Mouse (Mus musculus) cerebellum, adult 11 months (tissue): ENCODE measurements at regions not wholly inside any gene's neighbourhood (a gene's known extent, or its start where the extent isn't known, plus 50 kb on each side); places are given as distances from the start of the nearest gene placed in this dataset.

Experiments used
- DNase-seq: peaks from one replicate; pipeline ENCODE4 v3.0.0; 2022

- peak; percentile 44 for DNase-seq
Measured at GRCm38 (mm10) chr9:86961663-86962062, 53.7 kb upstream of the Ripply2 start.

DNA sequence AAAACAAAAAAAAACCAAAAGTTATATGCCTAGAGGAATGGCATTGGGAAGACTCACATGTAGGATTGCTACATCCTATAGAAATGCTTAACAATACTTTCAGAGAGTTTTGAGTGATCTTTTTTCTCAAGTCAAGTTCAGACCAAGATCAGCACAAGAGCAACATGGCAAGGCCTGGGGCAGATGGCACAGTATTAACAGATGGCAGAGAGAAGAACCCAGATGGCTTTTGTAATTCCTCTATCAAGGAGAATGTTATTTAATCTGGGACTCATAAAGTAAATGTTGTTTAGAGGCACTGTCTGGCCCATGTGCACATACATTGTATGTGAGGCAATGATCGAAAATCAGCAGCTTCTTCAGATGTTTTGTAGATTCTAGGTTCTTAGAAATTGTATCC is 58.3 kb upstream of the Ripply2 start:
- peak; percentile 64 for DNase-seq

DNA sequence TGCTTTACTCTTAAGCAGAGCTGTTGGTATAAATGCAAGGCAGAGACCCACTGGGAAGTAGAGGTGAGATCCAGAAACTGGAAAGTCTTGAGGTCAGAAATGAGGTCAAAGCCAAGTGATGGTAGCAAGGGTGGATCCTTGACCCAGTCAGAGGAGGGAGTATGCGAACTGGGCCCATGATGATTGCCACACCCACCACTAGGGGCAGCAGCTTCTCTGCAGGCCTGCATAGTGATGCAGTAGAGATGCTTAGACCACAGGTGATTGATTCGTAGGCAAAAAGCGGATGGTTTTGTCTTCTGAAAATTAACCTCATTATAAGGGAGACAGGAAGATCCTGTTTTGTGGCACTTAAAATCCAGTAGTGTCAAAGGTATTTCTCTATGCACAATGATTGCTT is 59.6 kb upstream of the Ripply2 start:
- DNase-seq = no peak

- DNase-seq = no peak
Measured at GRCm38 (mm10) chr9:86951958-86952509, 63.3 kb upstream of the Ripply2 start.

DNA sequence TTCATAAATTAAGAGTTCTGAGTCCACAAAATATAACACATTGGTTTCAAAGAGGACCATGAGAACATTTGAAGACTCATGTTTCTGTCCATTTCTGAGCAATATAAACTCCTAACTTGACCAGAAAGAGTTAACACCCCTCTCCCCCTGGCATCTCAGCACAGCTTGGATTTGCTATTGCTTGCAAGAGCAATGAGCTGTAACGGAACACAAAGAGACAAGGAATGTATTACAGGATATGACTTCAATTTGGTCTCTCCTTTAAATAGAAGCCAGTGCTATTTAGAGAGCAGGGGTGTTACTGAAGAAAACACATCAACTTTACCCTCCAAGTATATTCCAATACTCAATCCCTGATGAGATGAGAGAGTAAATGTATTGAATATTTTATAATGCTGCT is 65.5 kb upstream of the Ripply2 start:
- DNase-seq = no peak

GRCm38 (mm10) chr9:86931196-86931595 is 50.7 kb upstream of the Snap91 start:
- DNase-seq = no peak
